Mouse (Mus musculus) CD4-positive, CD25-positive, alpha-beta regulatory T cell, adult 2 months (primary cell): ENCODE data around the gene Ehbp1l1.

Experiments used
- DNase-seq: peaks from one replicate; pipeline ENCODE4 v3.0.0-alpha.2; 2012; ENCODE audit warnings: low read depth, low spot score

The Ehbp1l1 gene

DNA sequence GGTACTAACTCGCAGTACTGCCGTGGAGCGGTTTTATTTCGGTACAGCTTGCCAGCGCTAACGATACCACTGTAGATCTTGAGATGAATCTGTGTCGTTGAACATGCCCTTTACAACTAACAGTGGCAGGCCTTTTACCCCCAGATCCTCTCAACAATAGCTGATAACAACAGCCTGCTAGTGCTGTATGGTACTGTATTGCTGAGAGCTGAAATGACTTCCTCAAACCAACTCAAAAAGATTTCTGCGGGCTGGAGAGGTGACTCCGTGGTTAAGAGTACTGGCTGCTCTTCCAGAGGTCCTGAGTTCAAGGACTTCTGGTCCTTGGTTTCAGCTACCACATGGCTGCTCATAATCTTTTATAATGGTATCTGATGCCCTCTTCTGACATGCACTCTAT is 8.2 kb upstream of the Ehbp1l1 start:
- DNase-seq, result no peak

- peak; percentile 92 for DNase-seq
Measured at GRCm38 (mm10) chr19:5731264-5731978, 5.3 kb upstream of the Ehbp1l1 start.

DNA sequence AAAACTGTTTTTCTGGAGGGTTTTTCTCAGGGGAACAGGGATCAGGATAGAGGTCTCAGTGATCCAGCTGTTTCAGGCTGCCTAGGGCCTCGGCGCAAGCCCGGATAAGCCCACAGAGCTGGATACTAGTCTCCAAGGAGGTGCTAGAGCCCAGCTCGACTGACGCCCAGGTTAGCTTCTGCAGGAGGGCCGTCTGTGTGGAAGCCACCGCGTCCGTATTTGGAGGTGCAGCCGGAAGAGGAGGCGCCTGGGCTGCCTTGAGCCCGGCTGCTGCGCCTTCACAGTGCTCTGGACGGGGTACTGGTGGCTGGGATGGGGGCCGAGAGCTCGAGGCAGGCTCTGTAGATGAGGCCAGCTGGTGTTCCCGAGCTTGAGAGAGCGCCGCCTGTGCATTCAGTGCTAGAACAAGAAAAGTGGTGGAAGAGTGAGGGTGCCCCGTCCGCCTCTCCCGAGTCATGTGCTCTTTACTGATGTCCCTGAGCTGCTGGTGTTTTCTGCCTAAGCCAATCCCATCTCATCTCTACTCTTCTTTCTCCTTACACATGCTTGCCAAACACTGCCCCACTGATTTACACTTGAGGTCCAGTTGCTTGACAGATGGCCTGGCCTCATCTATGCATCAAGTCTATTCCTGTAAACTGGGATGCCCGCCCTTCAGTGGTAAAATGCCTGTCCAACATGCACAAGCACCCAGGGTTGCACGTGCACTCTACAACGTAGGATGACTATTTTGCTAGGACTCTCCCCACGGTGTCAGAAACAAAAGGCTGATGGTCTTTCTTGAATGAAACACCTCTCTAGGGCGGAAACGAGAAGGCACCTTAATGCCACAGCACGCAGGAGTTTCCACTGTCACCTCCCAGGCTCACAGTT is 4.4 kb upstream of the Ehbp1l1 start:
- no peak for DNase-seq

DNA sequence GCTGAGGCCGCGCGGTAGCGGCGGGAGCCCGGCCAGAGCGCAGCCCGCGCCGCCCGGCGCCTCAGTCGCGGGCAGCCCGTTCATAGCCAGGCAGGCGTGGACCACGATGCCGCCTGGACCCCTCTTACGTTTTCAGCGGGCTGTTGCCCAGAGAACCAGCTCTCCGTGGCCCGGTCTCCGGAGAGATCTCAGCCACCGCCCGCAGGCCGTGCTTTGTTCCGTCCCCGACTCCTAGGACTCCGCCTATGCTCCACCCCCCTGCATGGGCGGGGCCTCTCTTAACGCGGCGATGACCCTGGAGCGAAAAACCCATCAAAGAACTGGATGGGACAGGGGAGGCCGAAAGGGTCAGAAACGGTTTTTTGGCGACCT is 3.3 kb upstream of the Ehbp1l1 start, which contains the start of gene Fam89b:
Fam89b (minus strand) TSS at position 210 of the 372 bp plus-strand sequence.
- DNase-seq, result peak; percentile 87

DNA sequence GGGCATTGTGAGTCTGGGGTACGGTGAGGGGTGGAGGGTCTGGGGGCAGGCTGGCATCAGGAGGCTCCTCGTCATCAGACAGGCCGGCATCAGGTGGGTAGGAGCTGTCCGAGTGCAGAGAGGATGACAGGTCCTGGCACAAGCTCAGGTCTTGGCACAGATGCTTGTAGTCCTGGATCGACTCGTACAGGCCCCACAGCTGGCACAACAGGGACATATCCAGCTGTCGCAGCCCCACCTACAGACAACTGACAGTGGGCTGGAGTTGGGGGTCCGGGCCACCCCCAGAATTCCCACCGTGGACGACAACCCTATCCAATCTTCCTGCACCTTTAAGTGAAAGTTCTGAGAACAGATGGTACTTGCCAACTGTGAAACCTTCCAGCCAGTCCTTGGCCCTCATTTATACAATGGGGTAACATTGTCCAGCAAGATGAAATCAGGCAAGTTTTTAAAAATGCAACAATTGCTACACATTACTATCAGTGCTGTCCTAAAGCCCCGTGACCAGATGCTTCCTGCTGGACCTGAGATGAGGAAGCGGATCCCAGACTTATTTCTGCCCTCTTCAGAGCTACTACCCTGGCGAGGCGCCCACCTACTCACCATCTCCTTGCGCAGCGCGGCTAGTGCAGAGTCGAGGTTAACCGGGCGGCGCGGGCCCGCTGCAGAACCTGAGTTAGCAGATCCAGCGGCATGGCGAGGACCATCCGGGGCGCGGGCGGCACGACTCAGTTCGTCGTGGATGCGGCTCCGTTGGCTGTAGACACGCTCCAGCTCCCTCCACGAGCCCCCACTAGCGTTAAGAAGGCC is 2.7 kb upstream of the Ehbp1l1 start:
- peak; percentile 57 for DNase-seq

DNA sequence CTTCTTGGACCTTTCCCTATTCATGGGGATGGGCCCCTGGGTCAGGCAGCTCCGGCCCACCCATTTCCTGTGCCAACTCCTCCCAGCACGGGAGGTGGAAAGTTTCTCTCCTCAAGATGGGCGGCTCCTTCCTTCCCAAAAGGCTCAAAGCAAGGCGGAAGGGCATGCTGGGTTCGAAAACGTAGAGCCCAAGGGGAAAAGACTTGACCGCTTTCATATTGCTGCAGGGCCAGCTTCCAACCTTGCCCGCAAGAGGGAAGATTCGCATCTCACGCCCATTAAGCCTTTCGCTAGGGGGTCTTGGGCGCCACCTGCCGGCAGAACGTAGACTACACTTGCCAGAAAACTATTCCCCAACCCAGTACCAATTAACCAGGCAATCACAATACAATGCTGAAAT is 1.6 kb upstream of the Ehbp1l1 start:
- peak; percentile 92 for DNase-seq

- DNase-seq, result peak; percentile 89
Measured at GRCm38 (mm10) chr19:5726961-5727578, 953 bp upstream of the Ehbp1l1 start.

DNA sequence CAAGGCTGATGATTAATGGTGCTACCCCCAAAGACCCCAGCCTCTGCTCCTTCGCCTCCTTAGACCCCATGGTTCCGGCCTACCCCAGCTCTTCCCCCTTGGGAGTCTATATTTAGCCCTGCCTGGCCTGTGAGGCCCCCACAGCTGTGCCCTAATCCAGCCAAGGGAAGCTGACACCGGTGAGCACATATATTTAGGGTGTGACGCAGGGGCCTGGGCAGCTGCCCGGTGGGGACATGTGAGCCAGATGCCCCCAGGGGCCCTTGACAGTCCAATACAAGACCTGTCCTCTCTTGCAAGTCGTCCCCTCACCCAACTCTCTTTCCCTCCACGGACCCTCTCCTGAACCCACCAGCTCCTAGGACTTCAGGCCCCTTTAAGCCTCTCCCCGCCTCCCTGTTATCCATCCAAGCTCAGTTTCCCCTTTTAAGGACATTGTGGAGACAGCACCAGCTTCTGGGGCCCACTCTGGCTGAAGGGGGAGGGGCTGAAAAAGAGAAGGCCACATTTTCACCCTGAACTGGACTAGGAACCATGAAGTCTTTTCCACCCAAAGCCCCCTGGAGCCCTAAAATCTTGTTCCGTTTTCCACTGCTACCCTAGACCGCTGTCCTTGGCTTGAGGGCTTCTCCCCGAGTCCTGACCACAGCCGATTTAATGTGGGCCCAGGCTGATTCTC is 949 bp downstream of the Ehbp1l1 start:
- DNase-seq, result no peak

DNA sequence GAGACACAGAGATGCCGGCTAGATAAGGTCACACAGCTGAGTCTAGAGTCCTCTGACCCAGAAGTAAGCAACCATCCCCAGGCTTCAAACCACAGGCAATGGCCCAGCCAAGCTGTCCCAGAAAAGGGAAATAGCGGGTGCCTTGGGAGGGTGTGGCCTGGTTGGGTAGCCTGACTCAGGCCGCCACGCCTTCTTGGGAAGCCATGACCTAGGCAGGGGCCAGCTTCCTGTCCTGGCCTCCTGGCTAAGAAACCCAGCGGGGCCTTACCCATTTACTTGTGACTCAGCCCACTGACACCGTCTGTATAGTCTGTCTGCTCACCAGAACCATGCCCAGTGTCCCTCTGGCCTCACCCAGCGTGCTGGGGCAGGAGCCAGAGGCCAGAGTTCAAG is 1.6 kb downstream of the Ehbp1l1 start:
- peak; percentile 52 for DNase-seq

GRCm38 (mm10) chr19:5723934-5724548 is 2.1 kb downstream of the Ehbp1l1 start:
- no peak for DNase-seq

- DNase-seq, result no peak
Measured at GRCm38 (mm10) chr19:5722848-5723425, 3.2 kb downstream of the Ehbp1l1 start.

DNA sequence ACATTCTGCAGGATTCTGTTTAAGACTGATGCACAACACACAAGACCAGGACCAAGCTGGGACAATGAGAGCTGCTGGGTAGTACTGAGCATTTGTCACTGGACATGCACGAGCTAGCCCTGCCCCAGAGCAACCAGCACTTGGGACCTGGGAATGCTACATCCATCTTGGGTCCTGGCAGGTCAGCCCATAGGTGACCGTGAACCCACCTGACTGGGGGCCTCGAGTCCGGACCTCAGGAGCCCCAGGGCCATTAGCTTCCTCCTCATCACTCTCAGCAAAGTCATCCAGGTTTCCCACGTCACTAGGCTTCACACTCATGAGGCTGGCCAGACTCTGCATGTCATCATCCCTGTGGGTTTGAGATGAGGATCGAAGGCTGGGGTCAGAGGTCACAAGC is 4.9 kb downstream of the Ehbp1l1 start:
- DNase-seq, result no peak

DNA sequence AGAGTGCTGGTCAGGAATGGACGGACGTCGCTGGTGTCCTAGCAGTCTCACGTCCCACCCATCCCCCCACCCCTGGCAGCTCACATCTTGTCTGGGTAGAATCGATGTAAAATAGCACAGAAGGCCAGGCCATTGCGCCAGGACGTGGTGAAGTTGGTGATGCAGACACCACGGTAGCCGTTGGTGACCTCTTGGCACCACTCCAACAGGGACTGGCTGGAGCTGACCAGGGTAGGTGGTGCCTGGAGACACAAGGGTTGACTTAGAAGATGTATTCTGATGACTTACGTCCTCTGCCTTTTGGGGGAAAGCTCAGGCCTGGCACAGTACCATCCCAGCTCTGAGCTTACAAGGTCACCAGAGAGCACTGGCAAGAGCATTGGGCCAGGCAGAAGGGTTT is 9.2 kb downstream of the Ehbp1l1 start:
- no peak for DNase-seq

DNA sequence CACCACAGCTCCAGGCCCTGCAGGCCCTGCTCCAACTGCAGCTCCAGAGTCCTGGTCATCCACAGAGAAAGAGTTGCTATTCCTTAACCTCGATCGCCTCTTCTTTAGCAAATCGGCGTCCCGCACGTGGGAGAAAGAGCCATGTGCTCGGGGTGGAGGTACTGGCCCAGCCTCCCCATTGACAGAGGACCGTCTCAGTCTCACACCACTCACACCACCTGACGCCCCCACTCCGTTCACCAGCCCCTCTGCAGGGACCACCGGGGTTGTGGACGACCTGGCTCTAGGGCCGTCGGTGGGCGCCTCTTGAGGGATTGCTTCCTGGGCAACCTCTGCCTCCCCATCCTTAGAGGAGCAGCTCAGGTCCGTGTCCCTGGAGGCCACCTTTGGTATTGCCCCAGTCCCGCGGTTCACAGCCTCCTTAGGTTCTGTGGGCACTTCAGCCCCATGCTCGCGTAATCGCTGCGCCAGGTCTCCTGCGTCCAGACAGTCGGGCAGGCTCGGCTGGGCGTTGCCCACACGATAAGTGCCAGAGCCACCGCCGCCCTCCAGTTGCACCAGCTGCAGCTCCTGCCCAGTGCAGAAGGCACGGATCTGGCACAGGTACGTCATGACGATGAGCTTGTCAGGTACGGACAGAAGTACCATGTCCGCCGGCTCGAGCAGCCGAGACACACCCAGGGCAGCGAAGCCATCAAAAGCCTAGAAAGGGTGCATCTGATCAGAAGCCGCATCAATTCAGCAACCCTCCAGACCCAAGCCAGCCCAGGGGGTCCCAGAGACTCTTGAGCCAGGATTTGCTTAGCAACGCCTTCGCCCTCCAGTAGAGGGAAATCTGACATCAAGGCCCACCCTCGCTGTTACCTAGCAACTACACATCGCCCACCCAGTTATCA is 10.1 kb downstream of the Ehbp1l1 start:
- DNase-seq, result peak; percentile 38

DNA sequence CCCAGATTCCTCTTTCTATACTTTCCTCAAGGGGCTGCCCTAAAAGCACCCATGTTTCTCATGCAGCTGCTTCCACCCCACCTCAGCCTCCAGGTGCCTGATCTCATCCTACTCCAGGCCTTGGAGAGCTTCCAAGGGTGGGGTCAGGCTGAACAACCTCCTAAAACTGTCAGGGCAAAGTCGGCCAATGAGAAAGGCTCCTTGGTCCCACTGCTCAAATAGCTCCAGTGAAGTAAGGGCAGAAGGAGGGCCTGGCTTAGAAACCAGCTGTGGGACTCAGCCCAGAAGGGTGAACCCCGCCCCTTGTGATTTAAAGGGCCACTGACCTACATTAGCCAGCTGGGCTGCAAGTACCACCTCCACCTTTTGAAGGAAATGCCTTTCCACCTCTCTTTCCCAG is 12.4 kb downstream of the Ehbp1l1 start:
- DNase-seq, result no peak

- no peak for DNase-seq
Measured at GRCm38 (mm10) chr19:5713255-5713654, 12.9 kb downstream of the Ehbp1l1 start.

- DNase-seq, result no peak
Measured at GRCm38 (mm10) chr19:5711907-5712460, 14.1 kb downstream of the Ehbp1l1 start.

GRCm38 (mm10) chr19:5711218-5711617 is 14.9 kb downstream of the Ehbp1l1 start:
- peak; percentile 83 for DNase-seq

DNA sequence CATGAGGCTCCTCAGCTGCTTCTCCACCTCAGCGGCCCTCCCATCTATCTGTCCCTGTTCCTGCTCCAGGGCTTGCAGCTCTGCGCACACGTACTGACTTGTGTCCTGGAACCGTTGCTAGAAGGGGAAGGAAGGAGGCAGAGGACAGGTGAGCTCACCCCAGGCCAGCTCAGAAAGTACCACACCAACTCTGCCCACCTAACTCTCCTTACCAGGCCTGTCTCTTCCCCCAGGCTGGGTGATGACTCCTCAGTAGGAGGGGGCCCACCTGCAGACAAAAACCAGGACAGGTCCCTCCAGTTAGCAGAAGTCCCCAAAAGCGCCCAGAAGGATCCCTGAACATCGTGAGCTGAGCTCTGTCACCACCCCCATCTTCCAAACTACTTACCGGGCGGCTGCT is 15.5 kb downstream of the Ehbp1l1 start:
- DNase-seq, result no peak
